Mouse (Mus musculus): ENCODE measurements around the gene Ppp1r21.

Gene Ppp1r21

DNA sequence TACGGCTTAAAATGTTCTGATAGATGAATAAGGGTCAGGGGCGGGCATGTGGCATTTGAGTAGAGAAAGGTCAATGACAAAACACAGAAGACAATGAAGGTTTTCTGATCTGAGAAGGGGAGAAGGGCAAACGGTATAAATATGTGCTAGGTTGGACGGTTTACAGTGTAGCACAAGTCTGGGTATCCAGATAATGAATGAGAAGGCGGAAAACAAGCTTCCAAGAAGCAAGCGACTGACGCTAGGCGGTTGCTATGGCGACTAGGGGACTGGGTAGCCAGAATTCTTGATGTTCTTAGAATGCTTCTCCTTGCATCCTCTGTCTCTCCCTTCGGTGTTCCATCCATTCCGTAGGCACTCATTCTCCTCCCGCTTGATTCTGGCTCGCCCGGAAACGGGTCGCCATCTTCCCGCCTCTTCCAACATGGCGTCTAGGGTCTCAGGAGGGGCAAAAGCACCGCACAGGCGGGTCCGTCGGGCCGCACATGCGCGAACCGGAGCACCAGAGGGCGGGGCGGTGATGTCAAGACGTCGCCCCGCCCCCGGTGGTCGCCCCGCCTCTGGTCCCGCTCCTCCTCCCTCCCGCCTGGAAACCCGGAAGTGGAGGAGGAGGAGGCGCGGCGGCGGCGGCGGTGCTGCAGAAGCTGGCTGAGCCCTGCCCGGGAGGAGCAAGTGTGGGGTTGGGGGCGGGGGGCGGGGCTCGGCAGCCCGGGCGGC is at the start of gene Ppp1r21:
Gene Ppp1r21, plus strand, starts transcription at position 600 of the 717 bp plus-strand sequence.
- DNase-seq (ENCODE audit: low read depth, low spot score), result peak; percentile 96

DNA sequence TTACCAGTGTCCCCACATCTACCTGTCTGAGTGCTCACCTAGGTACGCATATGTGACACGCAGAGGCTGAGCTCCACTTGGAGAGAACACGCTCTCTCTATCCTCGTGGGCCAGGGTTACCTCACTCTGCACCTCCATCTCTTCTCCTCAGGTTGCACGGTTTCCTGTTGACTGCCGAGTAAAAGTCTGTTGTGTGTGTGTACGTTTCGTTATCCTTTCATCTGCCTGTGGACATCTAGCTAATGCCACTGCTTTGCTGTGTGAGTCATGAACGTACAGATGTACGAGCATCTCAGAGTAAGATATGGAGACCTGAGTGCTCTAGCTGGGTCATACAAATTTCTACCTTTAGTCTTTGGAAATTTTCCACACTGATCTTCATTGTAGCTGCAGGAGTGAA is 49.5 kb upstream of the Ppp1r21 start:
- DNase-seq (ENCODE audit: low read depth, low spot score), result no peak

DNA sequence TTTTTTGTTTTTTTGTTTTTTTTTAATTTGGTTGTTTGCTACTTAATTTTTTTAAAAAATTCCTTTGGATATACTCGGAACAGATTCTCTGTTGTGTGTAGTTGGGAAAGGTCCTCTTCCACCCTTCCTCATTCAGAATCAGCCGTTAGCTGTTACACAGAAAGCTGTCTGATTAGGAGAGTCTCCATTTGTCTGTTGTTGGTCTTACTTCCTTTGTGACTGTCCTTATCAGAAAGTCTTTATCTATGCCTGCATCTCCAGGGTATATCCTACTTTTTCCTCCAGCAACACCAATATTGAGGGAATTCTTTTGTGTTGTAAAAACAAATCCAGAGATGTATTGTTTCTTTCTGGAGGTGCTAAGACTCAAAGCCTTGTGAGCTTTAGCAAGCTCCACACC is 48.9 kb upstream of the Ppp1r21 start:
- DNase-seq (ENCODE audit: low read depth, low spot score), result no peak

DNA sequence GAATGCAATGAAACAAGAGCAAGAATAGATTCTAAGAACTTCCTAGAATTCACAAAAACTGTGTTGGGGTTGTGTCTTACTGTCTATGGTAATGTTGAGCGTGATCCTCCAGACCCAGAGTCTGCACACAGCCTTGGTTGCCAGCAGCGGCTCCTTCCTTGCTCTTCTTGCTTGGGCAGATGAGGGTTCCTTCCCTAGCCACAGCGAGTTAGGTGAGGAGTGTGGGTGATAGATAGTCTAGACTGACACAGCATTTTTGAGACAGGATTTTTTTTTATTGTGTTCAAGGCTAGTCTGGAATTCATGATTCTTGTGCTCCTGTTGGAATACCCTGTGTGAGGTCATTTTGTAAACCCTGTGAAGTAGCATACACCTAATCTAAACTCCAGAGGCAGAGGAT is 48.3 kb upstream of the Ppp1r21 start:
- DNase-seq (ENCODE audit: low read depth, low spot score), result no peak

DNA sequence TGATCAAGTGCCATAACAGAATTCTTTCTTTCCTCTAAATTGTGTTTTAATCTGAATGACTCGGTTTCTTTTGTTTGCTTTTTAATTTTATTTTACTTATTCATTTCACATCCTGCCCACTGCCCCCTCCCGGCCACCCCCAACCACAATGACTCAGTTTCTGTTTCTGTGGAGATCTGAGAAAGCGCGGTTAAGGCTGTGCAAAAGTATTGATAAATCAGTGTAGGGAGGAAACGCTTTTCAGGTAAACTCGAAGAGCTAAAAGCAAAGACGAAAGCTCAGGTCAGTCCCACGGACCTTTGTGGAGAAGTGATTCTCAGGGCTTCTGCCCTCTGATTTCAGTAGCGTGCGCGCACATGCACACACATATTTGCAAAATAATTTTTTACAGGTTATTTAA is 45.4 kb upstream of the Ppp1r21 start:
- no peak for DNase-seq (ENCODE audit: low read depth, low spot score)

DNA sequence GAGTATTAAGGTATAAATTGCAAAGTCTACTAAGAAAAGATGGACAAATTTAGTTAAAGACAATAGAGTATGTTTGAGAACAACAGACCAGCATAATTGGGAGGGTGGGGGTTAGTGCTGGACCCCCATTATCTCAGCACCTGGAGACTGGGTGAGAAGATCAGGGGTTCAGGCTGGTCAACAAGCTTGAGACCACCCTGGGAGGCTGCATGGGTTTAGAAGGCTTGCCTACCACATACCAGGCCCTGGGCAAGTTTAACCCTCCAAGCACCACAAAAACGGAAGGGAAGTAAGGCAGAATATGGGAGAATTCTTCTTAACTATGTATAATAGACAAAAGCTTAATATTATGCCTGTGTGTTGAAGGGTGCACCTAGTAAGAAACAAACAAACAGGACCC is 45.0 kb upstream of the Ppp1r21 start:
- DNase-seq (ENCODE audit: low read depth, low spot score), result no peak

DNA sequence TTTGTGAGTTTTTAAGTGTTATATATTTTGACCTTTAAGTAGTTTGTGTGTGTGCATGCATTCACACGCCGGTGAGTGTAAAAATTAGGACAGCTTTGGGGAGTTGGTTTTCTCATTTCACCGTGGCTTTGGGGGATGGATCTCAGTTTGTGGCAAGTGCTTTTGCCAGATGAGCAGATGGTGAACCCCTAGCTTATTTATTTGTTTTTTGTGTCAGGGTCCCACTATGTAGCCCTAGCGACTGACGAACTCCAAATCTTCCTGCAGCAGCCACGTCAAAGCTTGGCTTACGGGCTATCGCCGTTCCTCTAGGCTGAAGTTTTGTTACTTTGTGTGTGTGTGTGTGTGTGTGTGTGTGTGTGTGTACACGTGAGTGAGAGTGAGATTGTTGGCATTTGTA is 39.4 kb upstream of the Ppp1r21 start:
- DNase-seq (ENCODE audit: low read depth, low spot score), result no peak

DNA sequence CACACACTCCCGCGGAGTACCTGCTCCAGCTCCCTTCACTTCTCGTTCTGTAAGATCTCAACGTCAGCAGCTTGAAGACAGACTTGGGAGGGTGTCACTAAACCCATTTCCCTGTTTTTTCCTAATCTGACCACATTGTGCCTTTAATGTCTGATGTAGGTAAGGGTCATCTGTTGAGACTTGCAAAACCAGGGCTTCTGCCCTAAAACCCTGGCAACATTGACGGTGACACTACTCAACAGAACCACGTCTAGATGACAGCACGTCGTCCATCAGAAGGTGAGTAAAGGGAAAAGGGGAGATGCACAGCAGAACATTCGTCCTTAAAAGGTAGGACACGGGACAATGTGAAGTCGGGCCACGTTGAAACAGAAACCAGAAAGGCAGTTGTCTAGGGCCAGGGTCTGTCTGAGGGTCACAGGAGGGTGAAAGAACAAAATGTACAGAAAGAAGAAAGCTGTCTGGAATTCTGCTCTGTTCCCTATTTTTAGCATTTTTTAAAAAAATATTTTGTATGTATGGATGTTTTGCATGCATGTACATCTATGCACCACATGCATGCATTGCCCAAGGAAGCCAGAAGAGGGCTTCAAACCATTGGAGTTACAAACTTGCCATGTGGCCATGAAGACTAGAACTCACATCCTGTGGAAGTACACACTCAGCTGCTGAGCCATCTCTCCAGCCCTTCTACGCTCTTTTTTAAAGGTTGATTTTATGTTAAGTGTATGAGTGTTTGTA is 38.4 kb upstream of the Ppp1r21 start:
- DNase-seq (ENCODE audit: low read depth, low spot score), result no peak

DNA sequence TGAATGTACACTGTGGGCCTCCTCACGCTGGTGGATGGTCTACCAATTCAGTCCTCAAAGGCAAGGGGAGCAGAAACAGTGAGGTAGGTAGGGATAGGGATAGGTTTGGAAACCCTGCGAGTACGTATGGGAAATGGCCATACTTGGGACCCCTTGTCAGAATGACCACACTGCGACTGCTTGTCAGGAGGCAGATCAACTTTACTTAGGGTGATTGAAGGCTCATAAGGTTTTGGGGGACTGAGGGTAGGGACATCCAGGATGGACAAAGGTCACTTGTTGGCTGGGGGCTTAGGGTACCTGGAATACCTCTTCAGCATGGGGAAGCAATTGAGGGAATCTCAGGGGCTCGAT is 37.8 kb upstream of the Ppp1r21 start:
- no peak for DNase-seq (ENCODE audit: low read depth, low spot score)

DNA sequence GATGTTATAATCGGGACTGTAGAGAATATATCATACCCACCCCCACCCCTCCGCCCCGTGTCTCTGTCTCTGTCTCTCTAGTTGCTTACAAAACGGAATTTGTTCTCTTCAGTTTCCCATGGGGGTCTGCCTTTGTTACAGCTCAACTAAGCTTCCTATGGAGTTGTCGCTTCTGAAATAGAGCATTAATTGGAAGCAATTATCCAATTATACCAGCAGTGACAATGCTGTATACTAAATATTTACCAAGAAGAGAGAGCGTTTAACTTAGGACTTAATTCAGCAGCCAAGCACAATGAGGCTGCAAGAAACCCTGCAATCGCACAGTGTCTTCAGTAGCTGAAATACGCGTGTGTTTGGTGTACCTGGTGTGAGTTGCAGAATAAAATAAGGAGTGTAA is 36.4 kb upstream of the Ppp1r21 start:
- no peak for DNase-seq (ENCODE audit: low read depth, low spot score)

DNA sequence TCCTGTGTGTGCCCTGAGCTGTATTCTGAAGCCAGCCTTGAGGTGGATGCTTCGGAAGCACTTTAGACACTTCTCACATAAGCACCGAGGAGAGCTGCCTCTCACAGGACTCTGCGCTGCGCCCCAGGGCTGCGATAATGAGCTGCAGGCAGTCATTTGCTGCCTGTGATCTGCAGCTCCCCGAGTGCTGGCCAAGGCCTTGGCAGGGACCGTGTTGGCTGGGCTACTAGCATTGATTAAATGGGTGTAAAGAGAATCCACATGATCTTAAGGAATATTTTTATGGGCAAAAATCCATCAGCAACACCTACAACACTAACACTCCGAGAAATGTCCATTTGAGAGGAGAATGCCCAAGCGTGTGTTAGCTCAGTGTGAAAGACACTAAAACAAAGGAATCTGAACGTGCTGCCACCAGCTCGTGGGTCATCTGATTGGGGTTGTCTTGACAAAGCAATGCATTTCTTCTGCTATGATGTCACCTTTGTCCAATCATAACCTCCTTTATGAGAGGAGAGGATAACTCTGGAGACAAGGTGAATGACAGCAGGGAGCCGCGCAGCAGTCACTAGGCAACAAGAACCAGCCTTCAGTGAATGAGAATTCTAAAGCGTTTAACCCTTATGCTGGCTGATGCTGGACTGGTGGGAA is 35.7 kb upstream of the Ppp1r21 start:
- no peak for DNase-seq (ENCODE audit: low read depth, low spot score)

DNA sequence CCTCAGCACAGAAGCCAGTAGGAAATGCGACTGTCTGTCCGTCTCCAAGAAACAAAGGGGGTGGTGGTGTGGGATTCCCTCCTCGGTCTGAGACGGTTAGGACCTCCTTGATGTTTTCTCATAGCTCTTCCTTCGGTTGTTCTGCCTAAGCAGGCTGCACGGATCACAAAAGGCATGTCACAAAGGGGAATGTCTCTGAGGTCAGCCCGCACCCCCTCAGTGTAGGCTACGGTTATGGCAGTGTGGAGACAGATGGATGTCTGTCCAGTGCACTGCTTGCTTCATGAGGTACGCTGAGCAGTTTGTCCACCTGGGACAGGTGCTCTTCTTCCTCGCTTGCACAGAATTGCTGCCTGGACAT is 35.2 kb upstream of the Ppp1r21 start:
- DNase-seq (ENCODE audit: low read depth, low spot score), result no peak

DNA sequence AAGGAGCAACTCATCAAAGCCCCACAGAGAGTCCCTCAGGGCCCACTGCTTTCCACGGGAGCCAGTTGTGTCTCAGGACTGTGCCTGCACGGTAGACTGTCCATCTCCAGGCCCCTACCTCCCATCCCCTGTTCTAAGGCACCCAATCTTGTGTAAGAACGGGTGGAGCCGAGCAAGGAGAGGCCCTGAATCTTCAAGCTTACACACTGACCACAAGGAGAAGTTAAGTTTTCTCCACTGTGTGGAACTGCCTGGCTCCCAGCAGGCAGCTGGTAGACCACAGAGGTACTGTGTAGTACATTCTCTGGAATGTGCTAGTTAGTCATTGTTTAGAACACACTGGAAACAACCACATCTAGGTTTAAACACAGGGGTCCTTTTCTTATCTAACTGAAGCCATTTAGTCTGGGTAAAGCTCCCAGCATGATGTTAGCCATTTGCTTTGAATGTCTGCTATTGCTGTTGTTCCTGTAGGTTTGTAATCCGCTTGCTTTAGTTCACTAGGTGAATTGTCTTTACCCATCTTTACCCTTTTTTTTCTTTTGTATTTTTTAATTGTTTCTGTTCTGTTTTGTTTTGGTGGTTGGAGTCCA is 31.7 kb upstream of the Ppp1r21 start:
- peak; percentile 33 for DNase-seq (ENCODE audit: low read depth, low spot score)

DNA sequence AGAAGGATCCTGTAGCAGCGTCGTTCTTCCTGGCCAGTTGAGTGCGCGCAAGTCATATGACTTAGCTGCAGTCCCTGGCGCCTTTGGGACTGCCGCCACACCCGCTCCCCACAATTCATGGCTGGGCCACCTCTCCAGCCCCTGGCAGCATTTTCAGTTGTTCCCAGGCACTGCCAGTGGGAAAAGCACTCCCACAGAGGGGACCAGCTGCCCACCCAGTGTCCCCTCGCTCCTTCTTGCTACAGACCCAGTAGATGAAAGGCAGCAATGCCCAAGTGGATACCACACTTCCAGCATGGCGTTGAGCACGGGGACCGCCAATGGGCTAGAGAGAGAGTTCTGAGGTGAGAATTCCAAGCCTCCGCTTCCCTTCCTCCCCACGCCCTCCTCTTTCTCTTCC is 25.9 kb upstream of the Ppp1r21 start:
- no peak for DNase-seq (ENCODE audit: low read depth, low spot score)

DNA sequence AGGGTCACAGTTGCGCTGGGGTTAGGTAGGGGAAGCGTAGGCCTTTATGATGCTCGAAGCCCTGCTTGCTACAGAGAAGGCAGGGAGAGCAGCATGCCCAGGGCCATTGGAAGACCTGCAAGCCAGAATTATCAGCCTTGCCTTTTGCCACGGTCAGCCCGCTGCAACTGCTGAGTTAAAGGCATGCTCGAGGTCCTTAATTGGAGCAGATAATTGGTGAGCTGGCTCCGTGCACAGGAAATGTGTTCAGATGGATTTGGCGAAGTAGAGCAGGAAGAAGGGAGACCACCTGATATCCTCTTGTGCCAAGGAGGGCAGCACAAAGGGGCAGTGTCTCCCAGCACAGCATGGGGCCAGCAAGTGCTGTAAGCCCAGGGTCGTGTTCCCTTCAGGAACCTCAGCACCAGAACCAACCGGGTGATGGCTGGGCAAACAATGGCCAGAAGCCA is 24.6 kb upstream of the Ppp1r21 start:
- DNase-seq (ENCODE audit: low read depth, low spot score), result peak; percentile 43

DNA sequence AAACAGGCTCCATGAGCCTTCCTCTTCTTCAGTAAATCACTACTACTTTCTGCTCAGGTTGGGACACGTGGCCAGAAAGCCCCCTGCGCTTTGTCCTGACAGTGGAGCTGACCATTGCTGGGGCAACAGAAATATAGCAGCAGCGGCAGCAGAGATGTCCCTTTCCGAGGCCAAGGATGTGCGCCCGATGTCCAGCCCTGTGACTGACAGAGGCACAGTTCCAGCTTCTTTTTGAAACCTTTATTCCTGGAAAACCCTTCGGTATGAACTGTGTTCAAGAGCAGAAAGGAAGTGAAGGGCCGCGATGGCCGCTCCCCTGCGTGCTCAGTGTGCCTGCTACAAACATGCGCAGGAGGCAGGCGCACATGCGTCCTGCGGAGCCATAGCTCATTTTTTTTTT is 24.0 kb upstream of the Ppp1r21 start:
- DNase-seq (ENCODE audit: low read depth, low spot score), result no peak

DNA sequence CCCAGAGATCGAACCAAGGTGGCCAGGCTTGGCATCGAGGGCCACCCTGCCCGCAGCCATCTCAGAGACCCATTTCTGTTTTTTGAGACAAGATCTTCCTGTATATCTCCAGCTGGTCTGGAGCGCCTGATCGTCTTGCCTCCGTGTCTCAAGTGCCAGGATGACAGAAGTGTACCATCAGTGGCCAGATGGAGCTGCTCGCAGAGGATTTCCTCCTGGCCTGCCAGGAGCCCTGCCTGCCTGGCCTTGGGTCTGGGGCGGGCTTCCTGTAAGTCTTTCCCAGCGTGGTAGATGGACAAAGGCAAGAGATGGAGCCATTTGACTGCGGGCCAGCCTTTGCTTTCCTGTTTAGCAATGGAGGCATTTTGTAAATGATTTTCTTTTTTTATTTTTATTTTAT is 22.5 kb upstream of the Ppp1r21 start:
- DNase-seq (ENCODE audit: low read depth, low spot score), result no peak

DNA sequence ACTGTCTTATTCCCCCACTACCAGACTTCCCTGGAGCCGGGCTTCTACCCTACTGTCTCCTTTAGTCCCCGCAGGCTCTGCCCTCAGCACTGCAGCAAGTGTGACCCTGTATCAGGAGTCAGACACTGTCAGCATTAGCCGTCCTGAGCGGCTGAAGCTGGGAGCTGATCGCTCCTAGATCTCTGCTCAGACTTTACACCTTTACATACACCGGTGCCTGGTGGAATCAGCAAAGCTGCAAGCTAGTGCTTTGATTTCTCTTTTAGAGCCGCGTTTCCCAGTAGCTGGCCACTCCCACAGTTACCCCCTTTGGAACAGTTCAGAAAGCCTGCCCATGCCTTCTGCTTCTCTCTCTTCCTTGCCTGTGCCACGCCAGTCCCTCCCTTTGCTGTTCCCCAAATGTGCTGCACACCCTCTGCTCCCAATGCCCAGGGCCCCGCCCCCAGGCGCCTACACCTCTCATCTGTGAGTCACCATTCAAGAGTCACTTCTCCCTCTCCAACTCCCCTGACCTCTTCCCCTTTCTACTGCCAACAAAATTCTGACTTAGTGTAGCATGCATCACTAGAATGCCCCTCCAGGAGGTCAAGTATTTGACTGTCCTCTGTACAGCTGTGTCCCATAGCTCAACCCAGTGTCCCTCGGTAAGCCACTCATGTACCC is 20.9 kb upstream of the Ppp1r21 start:
- peak; percentile 83 for DNase-seq (ENCODE audit: low read depth, low spot score)

DNA sequence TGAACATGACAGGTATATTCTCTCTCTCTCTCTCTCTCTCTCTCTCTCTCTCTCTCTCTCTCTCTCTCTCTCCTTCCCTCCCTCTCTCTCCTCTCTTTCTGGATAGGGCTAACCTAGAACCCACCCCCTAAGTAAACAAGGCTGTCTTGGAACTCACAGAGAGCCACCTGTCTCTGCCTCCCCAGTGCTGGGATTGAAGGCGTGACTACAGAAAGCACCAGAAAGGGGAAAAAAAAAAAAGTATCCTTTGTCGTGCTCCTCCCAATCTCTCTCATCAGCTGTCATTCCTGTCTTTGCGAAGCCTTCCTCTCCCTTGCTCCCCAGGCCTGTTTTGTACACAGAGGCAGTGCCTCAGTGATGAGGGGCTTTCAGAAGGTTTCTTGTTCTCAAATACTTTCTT is 19.9 kb upstream of the Ppp1r21 start:
- DNase-seq (ENCODE audit: low read depth, low spot score), result peak; percentile 36

DNA sequence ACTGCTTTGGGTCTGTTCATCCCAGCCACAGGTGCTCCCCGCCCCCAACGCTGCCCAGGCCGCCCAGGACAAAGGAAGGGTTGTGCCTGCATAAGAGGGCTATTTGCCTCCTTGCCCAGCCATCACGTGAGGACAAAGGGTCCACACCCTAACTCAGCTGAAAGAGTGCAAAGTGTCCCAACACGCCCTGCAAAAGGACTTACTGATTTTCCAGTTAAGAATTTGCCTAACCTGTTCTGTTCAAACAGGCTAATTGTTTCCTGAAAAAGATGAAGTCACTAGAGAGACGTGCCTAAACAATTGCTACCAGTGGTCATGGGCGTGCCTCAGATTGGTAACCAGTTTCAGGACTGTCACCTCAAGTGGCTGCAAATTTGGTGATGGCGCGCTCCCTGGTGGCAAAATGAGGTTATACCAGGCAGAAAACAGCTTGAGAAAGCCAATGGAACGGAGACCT is 18.8 kb upstream of the Ppp1r21 start:
- peak; percentile 98 for DNase-seq (ENCODE audit: low read depth, low spot score)

DNA sequence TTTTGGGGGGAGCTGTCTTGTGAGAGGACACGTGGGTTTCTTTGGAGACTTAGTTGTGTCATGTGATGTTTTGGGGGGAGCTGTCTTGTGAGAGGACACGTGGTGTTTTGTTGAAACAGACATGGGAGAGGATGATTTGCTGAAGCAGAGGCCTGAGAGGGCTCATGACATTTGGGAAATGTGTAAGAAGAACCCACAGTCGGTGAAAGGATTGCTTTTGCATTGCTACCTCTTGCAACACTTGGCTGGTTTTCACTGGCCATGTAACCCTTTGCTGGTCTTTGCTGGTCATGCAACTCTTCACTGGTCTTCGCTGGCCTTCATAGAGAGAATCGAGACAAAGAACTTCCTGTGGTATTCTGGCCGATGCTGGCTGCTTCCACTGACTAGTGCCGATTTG is 13.4 kb upstream of the Ppp1r21 start:
- no peak for DNase-seq (ENCODE audit: low read depth, low spot score)

DNA sequence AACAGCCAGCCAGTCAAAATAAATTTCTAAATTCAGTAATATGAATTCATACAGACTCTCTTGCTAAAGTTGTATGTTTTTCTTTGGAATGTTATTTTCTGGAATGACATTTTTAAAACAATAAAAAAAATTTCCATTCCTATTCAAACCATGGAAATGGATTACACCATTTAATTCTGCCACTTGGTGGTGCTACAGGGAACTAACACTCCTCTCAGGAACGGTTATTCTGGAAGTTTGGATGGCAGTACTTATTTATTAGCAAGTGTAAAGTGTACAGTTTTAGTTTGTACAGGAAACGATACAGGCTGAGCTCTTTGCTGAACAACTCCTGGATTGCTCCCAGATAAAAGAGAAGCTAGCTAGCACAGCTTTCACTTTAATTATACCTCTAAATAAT is 2.1 kb upstream of the Ppp1r21 start:
- peak; percentile 47 for DNase-seq (ENCODE audit: low read depth, low spot score)

Data from ES-CJ7 (cell line).